Mouse (Mus musculus): ENCODE measurements at regions not wholly inside any gene's neighbourhood (a gene's known extent, or its start where the extent isn't known, plus 50 kb on each side); places are given as distances from the start of the nearest gene placed in this dataset.

GRCm38 (mm10) chr16:21296786-21297185 lies 92.2 kb downstream of the Ephb3 start:
- WGBS = 80% methylated on average over 3 of the region's 3 CpGs
- no peaks in the 10 kb centered on the region for H3K4me1 ChIP-seq (ENCODE audit: control insufficient read depth, insufficient read depth, low read length)
- no peak for TF ChIP-seq POLR2A (IDR thresholded peaks at IDR 0.05; ENCODE audit: extremely low read depth, insufficient read depth, low read length)
- TF ChIP-seq CTCF (IDR thresholded peaks at IDR 0.05; ENCODE audit: low read depth, low read length) = no peak
- H3K9ac ChIP-seq (ENCODE audit: low read depth, low read length) = no peak overlapping the region
- H3K36me3 ChIP-seq (ENCODE audit: control insufficient read depth, insufficient read depth, low read length) = no peaks in the 10 kb centered on the region
- H3K27me3 ChIP-seq (ENCODE audit: control insufficient read depth, insufficient read depth, low read length) = peaks cover 2% of the 10 kb centered on the region; the same call in 1 of the 2 replicates
- DNase-seq (ENCODE audit: extremely low read depth, low read depth, low spot score) = no peak
- no peak overlapping the region for H3K27ac ChIP-seq (replicated peaks; ENCODE audit: insufficient read depth, low read depth, low read length)
- H3K4me3 ChIP-seq (ENCODE audit: insufficient read depth, low read depth, low read length) = no peak overlapping the region
- no peaks in the 10 kb centered on the region for H3K79me2 ChIP-seq (ENCODE audit: control insufficient read depth, insufficient read depth, low read length)

DNA sequence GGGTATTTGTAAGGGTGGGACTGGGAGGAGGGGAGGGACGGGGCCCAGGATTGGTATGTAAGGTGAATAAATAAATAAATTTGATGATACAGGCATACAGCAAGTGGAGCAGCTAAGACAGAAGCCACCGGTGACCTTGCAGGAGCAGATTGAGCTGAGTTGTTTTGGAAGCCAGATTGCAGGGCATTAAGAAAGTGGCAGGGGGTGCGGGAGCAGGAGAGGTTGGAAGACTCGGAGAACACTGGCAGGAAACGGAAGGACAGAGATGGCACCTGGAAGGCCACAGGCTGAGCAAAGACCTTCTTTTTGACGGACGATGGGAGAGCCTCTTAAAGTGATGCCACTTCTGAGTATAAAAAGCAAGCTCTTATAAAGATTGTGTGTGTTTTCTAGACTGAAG lies 94.3 kb downstream of the Ephb3 start:
- 77% methylated on average over 7 of the region's 7 CpGs for WGBS
- Histone ChIP-seq H3K4me3 (ENCODE audit: insufficient read depth, low read depth, low read length) (no peak overlapping the region), H3K79me2 (ENCODE audit: control insufficient read depth, insufficient read depth, low read length) (no peaks in the 10 kb centered on the region), H3K9ac (ENCODE audit: low read depth, low read length) (no peak overlapping the region), H3K27me3 (ENCODE audit: control insufficient read depth, insufficient read depth, low read length) (peaks cover 2% of the 10 kb centered on the region; the same call in 1 of the 2 replicates), H3K36me3 (ENCODE audit: control insufficient read depth, insufficient read depth, low read length) (no peaks in the 10 kb centered on the region), H3K27ac (replicated peaks; ENCODE audit: insufficient read depth, low read depth, low read length) (no peak overlapping the region), H3K4me1 (ENCODE audit: control insufficient read depth, insufficient read depth, low read length) (no peaks in the 10 kb centered on the region)
- DNase-seq (ENCODE audit: extremely low read depth, low read depth, low spot score) = no peak
- TF ChIP-seq CTCF (IDR thresholded peaks at IDR 0.05; ENCODE audit: low read depth, low read length) (no peak), POLR2A (IDR thresholded peaks at IDR 0.05; ENCODE audit: extremely low read depth, insufficient read depth, low read length) (no peak)

- Histone ChIP-seq H3K79me2 (ENCODE audit: control insufficient read depth, insufficient read depth, low read length) (no peaks in the 10 kb centered on the region), H3K27ac (replicated peaks; ENCODE audit: insufficient read depth, low read depth, low read length) (no peak overlapping the region), H3K27me3 (ENCODE audit: control insufficient read depth, insufficient read depth, low read length) (no peaks in the 10 kb centered on the region), H3K36me3 (ENCODE audit: control insufficient read depth, insufficient read depth, low read length) (no peaks in the 10 kb centered on the region), H3K4me3 (ENCODE audit: insufficient read depth, low read depth, low read length) (no peak overlapping the region), H3K9ac (ENCODE audit: low read depth, low read length) (no peak overlapping the region), H3K4me1 (ENCODE audit: control insufficient read depth, insufficient read depth, low read length) (no peaks in the 10 kb centered on the region)
- 81% methylated on average over 3 of the region's 3 CpGs for WGBS
- no peak for TF ChIP-seq CTCF (IDR thresholded peaks at IDR 0.05; ENCODE audit: low read depth, low read length)
- TF ChIP-seq POLR2A (IDR thresholded peaks at IDR 0.05; ENCODE audit: extremely low read depth, insufficient read depth, low read length) = no peak
- no peak for DNase-seq (ENCODE audit: extremely low read depth, low read depth, low spot score)
Measured at GRCm38 (mm10) chr16:21305859-21306258, 101.3 kb downstream of the Ephb3 start.

- H3K27ac ChIP-seq (replicated peaks; ENCODE audit: insufficient read depth, low read depth, low read length) = no peak overlapping the region
- H3K9ac ChIP-seq (ENCODE audit: low read depth, low read length) = no peak overlapping the region
- H3K36me3 ChIP-seq (ENCODE audit: control insufficient read depth, insufficient read depth, low read length) = no peaks in the 10 kb centered on the region
- TF ChIP-seq CTCF (IDR thresholded peaks at IDR 0.05; ENCODE audit: low read depth, low read length) (no peak), POLR2A (IDR thresholded peaks at IDR 0.05; ENCODE audit: extremely low read depth, insufficient read depth, low read length) (no peak)
- no peaks in the 10 kb centered on the region for H3K4me1 ChIP-seq (ENCODE audit: control insufficient read depth, insufficient read depth, low read length)
- no peaks in the 10 kb centered on the region for H3K79me2 ChIP-seq (ENCODE audit: control insufficient read depth, insufficient read depth, low read length)
- DNase-seq (ENCODE audit: extremely low read depth, low read depth, low spot score) = no peak
- H3K4me3 ChIP-seq (ENCODE audit: insufficient read depth, low read depth, low read length) = no peak overlapping the region
- no peaks in the 10 kb centered on the region for H3K27me3 ChIP-seq (ENCODE audit: control insufficient read depth, insufficient read depth, low read length)
- 85% methylated on average over 8 of the region's 8 CpGs for WGBS
Measured at GRCm38 (mm10) chr16:21308513-21308912, 104.0 kb downstream of the Ephb3 start.

- TF ChIP-seq POLR2A (IDR thresholded peaks at IDR 0.05; ENCODE audit: extremely low read depth, insufficient read depth, low read length) (no peak), CTCF (IDR thresholded peaks at IDR 0.05; ENCODE audit: low read depth, low read length) (no peak)
- H3K27ac ChIP-seq (replicated peaks; ENCODE audit: insufficient read depth, low read depth, low read length) = no peak overlapping the region
- peak; percentile 18 for DNase-seq (ENCODE audit: extremely low read depth, low read depth, low spot score)
- H3K36me3 ChIP-seq (ENCODE audit: control insufficient read depth, insufficient read depth, low read length) = no peaks in the 10 kb centered on the region
- peak overlapping the region; percentile 51; the same call in 1 of the 2 replicates for H3K4me3 ChIP-seq (ENCODE audit: insufficient read depth, low read depth, low read length)
- peak overlapping the region; percentile 70; the same call in 1 of the 2 replicates for H3K9ac ChIP-seq (ENCODE audit: low read depth, low read length)
- 6% methylated on average over 35 of the region's 35 CpGs for WGBS
- no peaks in the 10 kb centered on the region for H3K27me3 ChIP-seq (ENCODE audit: control insufficient read depth, insufficient read depth, low read length)
- H3K4me1 ChIP-seq (ENCODE audit: control insufficient read depth, insufficient read depth, low read length) = no peaks in the 10 kb centered on the region
- no peaks in the 10 kb centered on the region for H3K79me2 ChIP-seq (ENCODE audit: control insufficient read depth, insufficient read depth, low read length)
Measured at GRCm38 (mm10) chr16:21310636-21311615, 106.4 kb downstream of the Ephb3 start.

DNA sequence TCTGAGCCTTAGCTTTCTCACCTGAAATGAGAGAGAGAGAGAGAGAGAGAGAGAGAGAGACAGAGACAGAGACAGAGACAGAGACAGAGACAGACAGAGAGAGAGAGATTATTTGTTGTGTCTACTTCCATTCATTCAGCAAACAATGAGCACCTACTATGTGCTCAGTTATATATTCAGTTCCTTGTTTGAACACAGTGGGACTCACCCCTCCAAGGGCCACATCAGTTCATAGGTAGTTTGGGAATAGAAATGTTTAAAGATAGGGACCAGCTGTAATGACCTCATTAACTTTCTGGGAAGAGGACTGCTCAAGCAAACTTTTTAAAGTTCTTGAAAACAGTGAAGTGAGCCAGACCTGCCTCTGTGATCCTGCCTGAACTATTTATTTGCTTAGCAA lies 107.2 kb downstream of the Ephb3 start:
- Histone ChIP-seq H3K79me2 (ENCODE audit: control insufficient read depth, insufficient read depth, low read length) (no peaks in the 10 kb centered on the region), H3K4me3 (ENCODE audit: insufficient read depth, low read depth, low read length) (no peak overlapping the region), H3K4me1 (ENCODE audit: control insufficient read depth, insufficient read depth, low read length) (no peaks in the 10 kb centered on the region), H3K36me3 (ENCODE audit: control insufficient read depth, insufficient read depth, low read length) (no peaks in the 10 kb centered on the region), H3K27me3 (ENCODE audit: control insufficient read depth, insufficient read depth, low read length) (no peaks in the 10 kb centered on the region), H3K9ac (ENCODE audit: low read depth, low read length) (no peak overlapping the region), H3K27ac (replicated peaks; ENCODE audit: insufficient read depth, low read depth, low read length) (no peak overlapping the region)
- DNase-seq (ENCODE audit: extremely low read depth, low read depth, low spot score) = no peak
- TF ChIP-seq POLR2A (IDR thresholded peaks at IDR 0.05; ENCODE audit: extremely low read depth, insufficient read depth, low read length) (no peak), CTCF (IDR thresholded peaks at IDR 0.05; ENCODE audit: low read depth, low read length) (no peak)
